Mouse (Mus musculus): ENCODE results near the gene C330021F23Rik. TPM values are rescaled to one million over a fixed set of nuclear protein-coding genes. Genes with fewer than 3 reads are reported as not detected.
A peak's percentile ranks its signal among the peaks of the same experiment; 100 is the strongest.

The C330021F23Rik gene
- polyA plus RNA-seq, 1 experiment: not detected

- Histone ChIP-seq H3K4me3 (ENCODE audit: insufficient read depth, low read depth, low read length) (no peak overlapping the region), H3K4me1 (ENCODE audit: control insufficient read depth, insufficient read depth, low read length) (no peaks in the 10 kb centered on the region), H3K27ac (ENCODE audit: insufficient read depth, low read depth, low read length) (no peak overlapping the region)
- 83% methylated on average over 13 of the region's 13 CpGs for WGBS
- TF ChIP-seq CTCF (IDR thresholded peaks at IDR 0.05; ENCODE audit: insufficient read depth, low read depth, low read length) (no peak), POLR2A (IDR thresholded peaks at IDR 0.05; ENCODE audit: insufficient read depth, low read depth, low read length) (no peak)
These were observed 35.6 kb downstream of the C330021F23Rik start for GRCm38 (mm10) chr8:3603439-3603838.

GRCm38 (mm10) chr8:3606593-3606992 is 38.8 kb downstream of the C330021F23Rik start:
- 69% methylated on average over 16 of the region's 16 CpGs for WGBS
- no peaks in the 10 kb centered on the region for H3K4me1 ChIP-seq (ENCODE audit: control insufficient read depth, insufficient read depth, low read length)
- no peak overlapping the region for H3K27ac ChIP-seq (ENCODE audit: insufficient read depth, low read depth, low read length)
- no peak for TF ChIP-seq POLR2A (IDR thresholded peaks at IDR 0.05; ENCODE audit: insufficient read depth, low read depth, low read length)
- TF ChIP-seq CTCF (IDR thresholded peaks at IDR 0.05; ENCODE audit: insufficient read depth, low read depth, low read length): no peak
- no peak overlapping the region for H3K4me3 ChIP-seq (ENCODE audit: insufficient read depth, low read depth, low read length)

DNA sequence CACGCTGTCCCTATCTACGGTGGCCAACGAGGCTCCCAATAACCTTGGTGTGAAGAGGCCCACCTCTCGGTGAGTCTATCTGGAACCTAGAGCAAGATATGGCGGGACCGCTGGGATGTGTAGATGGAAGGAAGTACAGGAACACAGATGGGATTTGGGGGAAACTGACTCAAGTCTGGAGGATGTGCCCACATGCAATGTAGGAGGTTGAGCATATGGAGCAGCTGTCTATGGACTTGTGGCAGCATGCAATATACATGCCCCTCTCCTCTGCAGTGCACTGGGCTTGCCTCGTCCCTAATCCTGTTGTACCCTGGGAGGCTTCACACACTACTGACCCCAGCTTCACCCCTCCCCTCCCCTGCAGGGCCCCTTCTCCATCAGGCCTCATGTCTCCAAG is 40.0 kb downstream of the C330021F23Rik start:
- Histone ChIP-seq H3K27ac (ENCODE audit: insufficient read depth, low read depth, low read length) (no peak overlapping the region), H3K4me1 (ENCODE audit: control insufficient read depth, insufficient read depth, low read length) (no peaks in the 10 kb centered on the region), H3K4me3 (ENCODE audit: insufficient read depth, low read depth, low read length) (no peak overlapping the region)
- TF ChIP-seq POLR2A (IDR thresholded peaks at IDR 0.05; ENCODE audit: insufficient read depth, low read depth, low read length): no peak
- TF ChIP-seq CTCF (IDR thresholded peaks at IDR 0.05; ENCODE audit: insufficient read depth, low read depth, low read length): no peak
- 85% methylated on average over 7 of the region's 7 CpGs for WGBS

DNA sequence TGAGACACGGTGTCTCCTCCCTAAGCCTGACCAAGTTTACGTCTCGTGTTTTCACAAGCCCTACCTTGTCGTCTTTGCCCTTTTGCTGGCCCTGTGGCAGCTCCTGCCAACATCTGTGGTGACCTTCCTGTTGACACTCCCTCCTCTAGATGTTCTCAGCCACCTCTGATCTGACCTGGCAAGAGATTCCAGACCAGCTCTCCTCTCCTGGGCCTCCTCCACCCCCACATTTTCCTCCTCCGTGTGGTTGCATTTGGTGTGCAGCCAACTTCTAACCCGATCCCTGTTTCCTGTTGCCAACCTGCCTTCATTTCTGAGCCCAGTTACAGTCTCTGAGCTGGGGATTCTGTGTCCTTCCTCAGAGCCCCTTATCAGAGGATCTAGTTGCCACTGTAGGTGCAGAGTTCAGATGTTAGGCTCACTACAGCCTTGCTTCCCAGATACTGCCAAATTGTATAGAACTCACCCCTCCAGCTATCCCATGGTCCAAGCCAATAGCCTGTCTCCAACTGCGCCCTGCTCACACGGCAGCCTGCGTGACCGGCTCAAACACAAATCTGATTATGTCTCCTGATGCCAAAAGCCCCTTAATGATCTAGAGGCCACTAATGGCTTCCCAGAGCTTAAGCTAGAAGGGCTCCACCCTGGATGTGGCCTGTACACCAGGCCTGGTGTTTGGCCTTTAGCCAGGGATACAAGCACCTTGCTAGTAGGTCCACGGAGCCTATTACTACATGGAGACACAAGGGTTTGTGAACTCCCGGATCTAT is 41.4 kb downstream of the C330021F23Rik start:
- TF ChIP-seq CTCF (IDR thresholded peaks at IDR 0.05; ENCODE audit: insufficient read depth, low read depth, low read length) (no peak), POLR2A (IDR thresholded peaks at IDR 0.05; ENCODE audit: insufficient read depth, low read depth, low read length) (no peak)
- WGBS: 74% methylated on average over 12 of the region's 12 CpGs
- no peak overlapping the region for H3K27ac ChIP-seq (ENCODE audit: insufficient read depth, low read depth, low read length)

DNA sequence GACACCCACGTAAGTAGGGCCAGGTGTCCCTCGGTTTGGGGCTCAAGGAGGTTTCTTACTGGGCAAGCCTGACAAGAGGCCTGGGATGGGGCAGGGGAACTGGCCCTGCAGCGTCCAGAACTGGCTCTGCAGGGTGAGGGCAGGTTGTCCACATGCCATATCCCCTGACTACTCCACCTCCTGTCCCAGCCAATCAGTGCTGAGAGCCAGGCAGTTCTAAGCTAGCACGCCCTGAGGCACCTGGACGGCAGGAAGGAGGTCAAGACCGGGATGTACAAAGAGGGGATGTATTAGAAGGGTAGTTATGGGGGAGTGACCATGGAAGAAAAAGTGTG is 42.0 kb downstream of the C330021F23Rik start:
- Histone ChIP-seq H3K27ac (ENCODE audit: insufficient read depth, low read depth, low read length) (no peak overlapping the region), H3K4me3 (ENCODE audit: insufficient read depth, low read depth, low read length) (no peak overlapping the region), H3K4me1 (ENCODE audit: control insufficient read depth, insufficient read depth, low read length) (no peaks in the 10 kb centered on the region)
- 80% methylated on average over 6 of the region's 6 CpGs for WGBS
- TF ChIP-seq CTCF (IDR thresholded peaks at IDR 0.05; ENCODE audit: insufficient read depth, low read depth, low read length): no peak
- TF ChIP-seq POLR2A (IDR thresholded peaks at IDR 0.05; ENCODE audit: insufficient read depth, low read depth, low read length): no peak

More for the DNA sequence above, 41.4 kb downstream of the C330021F23Rik start:
- H3K4me1 ChIP-seq (ENCODE audit: control insufficient read depth, insufficient read depth, low read length): no peaks in the 10 kb centered on the region
- H3K4me3 ChIP-seq (ENCODE audit: insufficient read depth, low read depth, low read length): no peak overlapping the region

DNA sequence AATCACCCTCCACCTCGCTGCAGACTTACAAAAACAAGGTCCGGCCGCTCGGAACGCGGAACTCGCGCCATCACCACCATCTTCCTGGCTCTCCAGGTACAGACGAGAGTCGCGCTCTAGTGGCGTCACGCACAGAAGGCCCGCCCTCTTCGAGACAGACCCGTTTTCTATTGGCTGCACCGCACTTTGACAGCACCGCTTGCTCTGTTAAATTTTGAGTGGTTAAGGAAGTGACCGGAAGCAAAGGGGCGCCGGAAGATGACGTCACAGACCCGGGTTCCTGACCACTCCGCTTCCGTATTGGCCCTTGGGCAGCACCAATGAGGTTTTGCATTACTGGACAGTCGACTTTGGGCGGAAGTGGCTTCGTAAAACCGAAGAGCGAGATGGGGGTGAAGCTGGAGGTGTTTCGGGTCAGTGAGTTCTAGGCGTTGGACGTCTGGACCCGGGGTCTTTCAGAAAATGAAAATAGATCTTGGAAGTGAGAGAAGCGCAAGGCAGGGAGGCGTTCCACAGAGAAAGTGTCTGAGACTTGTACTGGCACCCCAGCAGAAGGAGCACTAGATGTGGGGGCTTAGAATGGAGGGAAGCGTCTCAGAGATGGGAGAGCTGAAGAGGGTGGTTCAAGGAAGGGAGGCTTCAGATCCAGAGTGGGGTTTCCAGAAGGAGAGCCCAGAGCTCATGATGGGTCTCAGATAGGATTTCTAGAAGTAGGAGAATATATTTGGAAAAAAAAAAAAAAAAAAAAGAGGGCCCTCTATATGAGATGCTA is 53.6 kb downstream of the C330021F23Rik start, which contains the start of the genes Xab2 and Pet100:
TSS of gene Xab2 (minus strand) at position 118 of the 772 bp plus-strand sequence.
TSS of gene Pet100 (plus strand) at position 350 of the 772 bp plus-strand sequence.
- TF ChIP-seq CTCF (IDR thresholded peaks at IDR 0.05; ENCODE audit: insufficient read depth, low read depth, low read length) (no peak), POLR2A (IDR thresholded peaks at IDR 0.05; ENCODE audit: insufficient read depth, low read depth, low read length) (peak; percentile 35)
- WGBS: under 1% methylated on average over 37 of the region's 37 CpGs
- Histone ChIP-seq H3K4me1 (ENCODE audit: control insufficient read depth, insufficient read depth, low read length) (peaks cover 2% of the 10 kb centered on the region), H3K27ac (ENCODE audit: insufficient read depth, low read depth, low read length) (no peak within 1 kb of the TSS), H3K4me3 (ENCODE audit: insufficient read depth, low read depth, low read length) (peak within 1 kb of the TSS; percentile 82)

DNA sequence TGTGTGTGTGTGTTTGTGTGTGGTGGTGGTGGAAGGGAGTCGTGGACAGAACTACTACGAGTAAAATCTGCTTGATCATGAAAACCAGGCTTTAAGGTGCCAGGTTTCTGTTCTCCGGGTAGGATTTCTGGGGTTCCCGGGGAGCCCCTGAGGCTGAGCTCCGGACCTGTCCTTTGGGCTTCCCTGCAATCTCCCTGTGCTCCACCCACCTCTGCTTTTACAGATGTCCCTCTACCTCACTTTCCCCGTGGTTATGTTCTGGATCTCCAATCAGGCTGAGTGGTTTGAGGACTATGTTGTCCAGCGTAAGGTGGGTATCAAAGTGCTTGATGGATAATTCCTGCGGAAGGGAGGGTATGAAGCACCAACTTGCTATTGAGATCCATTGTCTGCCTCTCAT is 54.3 kb downstream of the C330021F23Rik start:
- 63% methylated on average over 8 of the region's 8 CpGs for WGBS
- Histone ChIP-seq H3K4me1 (ENCODE audit: control insufficient read depth, insufficient read depth, low read length) (peaks cover 2% of the 10 kb centered on the region), H3K27ac (ENCODE audit: insufficient read depth, low read depth, low read length) (no peak overlapping the region), H3K4me3 (ENCODE audit: insufficient read depth, low read depth, low read length) (no peak overlapping the region)
- TF ChIP-seq POLR2A (IDR thresholded peaks at IDR 0.05; ENCODE audit: insufficient read depth, low read depth, low read length) (no peak), CTCF (IDR thresholded peaks at IDR 0.05; ENCODE audit: insufficient read depth, low read depth, low read length) (no peak)

GRCm38 (mm10) chr8:3625445-3625844 is 57.7 kb downstream of the C330021F23Rik start, which contains the start of gene Pcp2:
Gene Pcp2, minus strand, starts transcription at chr8:3625545.
- peaks cover under 1% of the 10 kb centered on the region for H3K4me1 ChIP-seq (ENCODE audit: control insufficient read depth, insufficient read depth, low read length)
- no peak for TF ChIP-seq POLR2A (IDR thresholded peaks at IDR 0.05; ENCODE audit: insufficient read depth, low read depth, low read length)
- TF ChIP-seq CTCF (IDR thresholded peaks at IDR 0.05; ENCODE audit: insufficient read depth, low read depth, low read length): no peak
- H3K4me3 ChIP-seq (ENCODE audit: insufficient read depth, low read depth, low read length): no peak within 1 kb of the TSS
- no peak within 1 kb of the TSS for H3K27ac ChIP-seq (ENCODE audit: insufficient read depth, low read depth, low read length)
- WGBS: 63% methylated on average over 1 of the region's 1 CpGs

- peaks cover 10% of the 10 kb centered on the region for H3K4me1 ChIP-seq (ENCODE audit: control insufficient read depth, insufficient read depth, low read length)
- no peak for TF ChIP-seq CTCF (IDR thresholded peaks at IDR 0.05; ENCODE audit: insufficient read depth, low read depth, low read length)
- H3K4me3 ChIP-seq (ENCODE audit: insufficient read depth, low read depth, low read length): no peak overlapping the region
- H3K27ac ChIP-seq (ENCODE audit: insufficient read depth, low read depth, low read length): no peak overlapping the region
- 56% methylated on average over 5 of the region's 5 CpGs for WGBS
These were observed 59.2 kb downstream of the C330021F23Rik start for GRCm38 (mm10) chr8:3626971-3627370.

All from olfactory bulb, adult 2 months (tissue).